Mouse (Mus musculus) adrenal gland, postnatal 4 days (tissue): ENCODE results near the gene Rasl10a. TPM values are rescaled to one million over a fixed set of nuclear protein-coding genes. Genes with fewer than 3 reads are reported as not detected.

Experiments used
- DNase-seq, 2 experiments: peaks; one replicate each; pipeline ENCODE4 v3.0.0; 2021 to 2022; ENCODE audit warnings: low spot score in 2 of 2, mixed read lengths in 2 of 2
- total RNA-seq, 2 experiments: library from RNA; stranded (reverse); gene quantifications; 2 replicates each; pipeline ENCODE4 v1.2.3; 2021

Rasl10a gene
- total RNA-seq, 2 experiments from 2014 or later: 0.65 to 1.2 TPM

DNA sequence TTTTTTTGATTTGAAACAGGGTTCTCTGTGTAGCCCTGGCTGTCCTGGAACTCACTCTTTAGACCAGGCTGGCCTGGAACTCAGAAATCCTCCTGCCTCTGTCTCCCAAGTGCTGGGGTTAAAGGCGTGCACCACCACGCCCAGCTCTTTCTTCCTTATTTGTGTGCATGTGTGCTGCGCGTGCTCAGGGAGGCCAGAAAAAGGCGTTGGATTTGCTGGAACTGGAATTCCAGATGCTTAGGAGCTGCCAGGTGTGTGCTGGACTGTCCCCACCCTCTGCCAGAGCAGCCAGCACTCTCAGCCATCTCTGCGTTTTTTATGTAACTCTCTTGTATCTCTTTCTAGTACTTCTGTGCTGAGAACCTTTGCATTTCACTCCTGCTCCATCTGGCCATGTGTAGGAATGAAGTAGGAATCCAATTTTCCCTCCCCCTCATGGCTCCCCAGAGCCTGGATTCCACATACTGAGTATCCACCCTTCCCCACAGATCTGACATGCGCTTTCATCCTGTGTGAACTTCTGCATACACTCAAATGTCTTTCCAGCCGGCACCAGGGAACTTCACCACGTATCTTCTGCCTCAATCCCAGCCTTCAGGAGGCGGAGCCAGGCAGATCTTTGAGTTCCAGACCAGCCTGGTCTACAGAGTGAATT lies 5.6 kb upstream of the Rasl10a start:
- no peak for DNase-seq

DNA sequence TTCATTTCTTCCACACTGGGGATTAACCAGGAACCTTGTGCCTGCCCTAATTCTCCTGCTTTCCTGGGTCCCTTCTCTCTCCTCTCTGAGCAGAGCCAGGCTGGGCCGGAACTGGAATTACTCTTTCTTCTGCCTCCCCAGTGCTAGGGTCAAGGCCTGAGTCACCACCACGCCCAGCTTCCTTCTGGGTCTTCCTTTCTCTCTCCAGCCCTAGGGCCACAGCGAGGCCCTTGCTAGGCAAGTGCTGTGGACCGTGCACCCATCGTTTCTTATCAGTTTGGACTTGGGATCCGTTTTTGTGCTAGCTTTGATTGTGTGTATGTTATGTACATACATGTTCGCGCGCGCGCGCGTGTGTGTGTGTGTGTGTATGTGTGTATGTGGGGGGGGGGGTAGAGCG lies 3.8 kb upstream of the Rasl10a start:
- DNase-seq: no peak

DNA sequence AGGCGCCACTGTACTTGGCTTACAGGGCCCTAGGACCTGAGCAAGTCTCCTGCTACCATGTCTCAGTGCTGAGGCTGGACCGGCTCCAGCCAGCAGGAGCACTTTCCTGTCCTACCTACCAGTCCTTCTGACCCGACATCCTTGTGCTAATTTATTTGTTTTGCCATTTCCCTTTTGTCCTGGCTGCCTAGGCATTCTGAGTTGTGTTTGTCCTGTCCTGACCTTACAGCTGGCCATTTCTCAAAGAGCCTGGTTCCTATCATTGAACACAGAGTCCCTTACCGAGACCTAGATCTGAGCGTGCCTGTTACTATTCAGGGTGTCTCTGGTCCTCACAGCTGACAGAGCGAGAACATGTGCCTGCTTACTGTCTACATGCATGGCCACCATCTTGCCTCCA lies 3.1 kb upstream of the Rasl10a start:
- DNase-seq: no peak

DNA sequence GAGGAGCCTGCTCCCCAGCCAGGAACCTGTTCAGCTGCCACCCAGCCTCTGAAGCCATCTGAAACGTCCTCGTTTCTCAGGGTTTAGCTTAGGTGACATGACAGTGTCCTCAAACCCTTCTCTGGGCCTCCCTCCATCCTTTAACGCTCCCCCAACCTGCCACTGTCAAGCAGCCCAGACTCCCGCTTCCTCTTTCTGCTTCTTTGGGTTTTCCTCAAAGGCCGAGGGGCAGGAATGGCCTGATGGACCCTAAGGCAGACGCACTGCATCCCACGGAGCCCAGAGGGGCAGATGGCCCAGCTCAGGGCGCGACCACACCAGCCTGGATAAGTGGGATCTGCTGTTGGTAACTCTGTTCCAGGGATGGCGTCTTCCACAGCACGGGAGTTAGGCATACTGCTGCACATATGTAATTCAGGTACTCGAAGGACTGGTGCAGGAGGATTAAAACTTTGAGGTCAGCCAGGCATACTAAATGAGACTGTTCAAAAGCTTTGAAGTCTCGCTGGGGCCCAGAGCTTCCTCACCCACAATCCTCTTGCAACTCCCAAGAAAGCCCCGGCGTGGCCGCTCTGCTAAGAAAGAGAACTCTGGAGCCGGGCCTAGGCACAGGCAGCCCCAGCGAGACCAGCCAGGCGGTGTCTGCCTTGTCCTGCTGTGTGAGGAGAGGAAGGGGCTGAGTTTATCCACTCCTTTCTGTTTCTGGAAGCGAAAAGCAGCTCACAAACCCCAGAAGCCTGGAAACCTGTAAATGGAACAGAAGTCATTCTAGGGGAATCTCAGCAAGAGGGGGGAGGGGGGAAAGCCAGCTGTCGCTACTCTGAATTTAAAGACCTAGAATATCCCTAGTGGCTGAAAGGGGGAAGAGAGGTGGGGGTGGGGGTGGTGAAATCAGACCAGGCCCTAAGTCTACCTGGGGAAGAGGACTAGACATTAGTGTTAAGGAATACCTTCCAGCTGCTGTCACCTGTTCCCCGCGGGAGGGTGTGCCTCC lies 1.7 kb upstream of the Rasl10a start:
- DNase-seq: no peak

- no peak for DNase-seq
These were observed 864 bp upstream of the Rasl10a start for GRCm38 (mm10) chr11:5057064-5057463.

- no peak for DNase-seq
These were observed 430 bp upstream of the Rasl10a start for GRCm38 (mm10) chr11:5057541-5057855.

- no peak for DNase-seq
These were observed 855 bp downstream of the Rasl10a start for GRCm38 (mm10) chr11:5058783-5059182.

- no peak for DNase-seq
These were observed 1.3 kb downstream of the Rasl10a start for GRCm38 (mm10) chr11:5059230-5059629.

- no peak for DNase-seq
These were observed 1.8 kb downstream of the Rasl10a start for GRCm38 (mm10) chr11:5059704-5060156.

DNA sequence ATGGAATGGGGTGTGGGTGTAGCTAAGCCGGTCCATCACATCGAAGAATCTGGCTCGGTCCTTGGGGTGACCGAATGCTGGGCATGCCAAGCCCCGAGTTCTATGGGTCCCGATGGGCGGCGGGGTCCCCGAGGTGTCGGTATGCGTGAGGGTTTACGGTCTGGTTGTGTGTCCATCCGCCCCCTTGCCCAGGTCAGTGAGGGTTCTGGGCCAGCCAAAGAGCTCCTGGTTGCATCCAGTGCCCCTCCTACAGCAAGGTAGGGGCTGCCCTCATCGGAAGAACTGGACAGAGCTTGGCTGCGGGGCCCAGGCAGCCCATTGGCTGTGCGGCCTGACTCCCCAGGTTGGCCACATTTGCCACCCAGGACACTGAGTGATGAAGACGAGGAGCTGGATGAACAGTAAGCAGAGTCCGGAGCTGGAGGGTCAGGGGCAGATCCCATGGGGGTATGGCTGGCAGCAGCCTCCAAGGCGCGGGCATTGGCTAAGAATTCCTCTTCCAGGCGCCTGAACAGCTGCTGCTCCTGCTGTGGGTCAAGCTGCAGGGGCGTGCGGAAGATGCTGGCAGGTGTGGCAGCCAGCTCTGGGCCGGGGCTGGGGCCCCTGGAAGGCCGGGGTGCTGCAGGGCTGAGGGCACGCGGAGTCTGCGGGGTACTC lies 3.0 kb downstream of the Rasl10a start:
- DNase-seq: no peak

- DNase-seq: peak; percentile 87 to 92
These were observed 3.6 kb downstream of the Rasl10a start for GRCm38 (mm10) chr11:5061413-5062139.

DNA sequence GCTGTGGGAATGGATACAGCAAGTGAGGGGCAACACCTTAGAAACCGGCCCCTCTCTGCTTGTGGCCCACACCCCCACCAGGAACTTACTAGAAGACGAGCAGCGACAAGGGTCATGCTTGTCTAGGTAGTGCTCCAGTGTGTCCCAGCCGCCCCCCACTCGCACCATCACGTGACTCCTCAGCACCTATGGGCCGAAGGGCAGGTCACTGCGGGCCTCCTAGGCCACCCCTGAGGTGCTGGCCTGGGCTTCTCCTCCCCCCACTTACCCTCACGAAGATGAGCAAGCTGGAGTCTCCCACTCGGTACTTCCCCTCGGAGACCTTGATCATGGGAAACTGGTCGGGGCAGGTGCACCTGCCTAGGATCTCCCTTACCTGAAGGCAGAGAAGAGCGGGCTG lies 4.4 kb downstream of the Rasl10a start:
- DNase-seq: no peak

DNA sequence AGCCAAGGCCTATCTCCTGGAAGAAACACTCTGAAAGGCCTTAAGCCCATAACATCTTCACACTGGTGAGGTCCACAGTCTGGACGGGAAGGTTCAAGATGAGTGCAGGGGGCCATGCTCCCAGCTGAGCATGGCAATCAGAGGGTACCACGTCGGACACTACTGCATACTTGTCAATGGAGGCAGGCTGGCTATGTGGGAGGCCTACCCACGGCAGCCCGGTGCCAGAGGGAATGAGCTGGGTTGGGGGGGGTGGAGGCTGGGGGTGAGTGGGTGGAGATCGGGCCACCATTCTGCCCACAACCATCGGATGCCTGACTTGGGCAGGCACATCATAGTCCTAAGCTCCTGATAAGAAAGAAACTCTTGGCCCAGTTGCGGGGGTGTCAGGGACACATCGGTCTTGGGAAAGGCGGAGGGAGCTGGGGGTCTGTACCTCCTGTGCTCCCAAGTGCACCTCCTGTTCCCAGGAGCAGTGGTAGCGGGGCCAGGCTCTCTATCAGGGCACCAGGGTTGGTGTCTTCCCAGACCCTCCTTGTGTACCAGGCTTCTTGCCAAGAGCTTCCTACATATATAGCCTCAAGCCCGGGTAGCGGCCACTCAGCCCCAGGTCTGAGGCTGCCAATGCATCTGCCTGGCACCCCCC lies 5.1 kb downstream of the Rasl10a start:
- DNase-seq: no peak

- DNase-seq: no peak
These were observed 5.8 kb downstream of the Rasl10a start for GRCm38 (mm10) chr11:5063561-5064281.

DNA sequence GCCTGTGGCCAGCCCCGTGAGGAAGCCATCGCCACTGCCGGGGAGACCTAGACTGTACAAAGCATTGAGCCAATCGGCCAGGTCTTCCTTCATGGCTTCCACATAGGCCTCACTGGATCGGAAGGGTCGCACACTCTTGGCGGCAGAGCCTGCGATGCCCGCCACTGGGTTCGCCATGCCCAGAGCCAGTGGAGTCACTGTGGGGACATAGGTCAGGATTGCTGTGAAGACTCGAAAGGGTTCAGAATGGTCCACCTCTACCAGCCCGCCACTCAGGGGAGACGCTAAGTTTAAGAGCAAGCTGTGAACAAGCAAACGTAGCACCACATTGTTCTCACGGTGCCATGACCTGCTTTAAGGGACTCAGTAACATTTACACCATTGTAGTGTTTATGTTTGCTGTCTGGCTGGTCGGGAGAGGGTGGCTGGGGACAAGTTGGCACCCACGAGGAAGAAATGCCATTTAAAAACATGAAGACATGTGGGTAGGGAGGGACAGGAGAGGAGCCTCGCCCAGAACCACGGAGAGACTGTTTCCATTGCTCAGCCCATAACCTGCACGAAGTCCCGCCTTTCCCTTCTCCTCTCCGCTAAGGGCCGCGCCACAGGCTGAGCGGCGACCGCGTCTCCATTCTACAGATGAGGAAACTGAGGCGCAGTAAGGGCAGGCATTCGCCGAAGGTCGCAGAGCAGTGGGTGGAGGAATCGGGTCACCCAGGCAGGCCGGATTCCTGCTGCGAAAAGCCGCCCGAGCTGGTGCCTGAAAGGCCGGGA lies 6.5 kb downstream of the Rasl10a start:
- DNase-seq: no peak

DNA sequence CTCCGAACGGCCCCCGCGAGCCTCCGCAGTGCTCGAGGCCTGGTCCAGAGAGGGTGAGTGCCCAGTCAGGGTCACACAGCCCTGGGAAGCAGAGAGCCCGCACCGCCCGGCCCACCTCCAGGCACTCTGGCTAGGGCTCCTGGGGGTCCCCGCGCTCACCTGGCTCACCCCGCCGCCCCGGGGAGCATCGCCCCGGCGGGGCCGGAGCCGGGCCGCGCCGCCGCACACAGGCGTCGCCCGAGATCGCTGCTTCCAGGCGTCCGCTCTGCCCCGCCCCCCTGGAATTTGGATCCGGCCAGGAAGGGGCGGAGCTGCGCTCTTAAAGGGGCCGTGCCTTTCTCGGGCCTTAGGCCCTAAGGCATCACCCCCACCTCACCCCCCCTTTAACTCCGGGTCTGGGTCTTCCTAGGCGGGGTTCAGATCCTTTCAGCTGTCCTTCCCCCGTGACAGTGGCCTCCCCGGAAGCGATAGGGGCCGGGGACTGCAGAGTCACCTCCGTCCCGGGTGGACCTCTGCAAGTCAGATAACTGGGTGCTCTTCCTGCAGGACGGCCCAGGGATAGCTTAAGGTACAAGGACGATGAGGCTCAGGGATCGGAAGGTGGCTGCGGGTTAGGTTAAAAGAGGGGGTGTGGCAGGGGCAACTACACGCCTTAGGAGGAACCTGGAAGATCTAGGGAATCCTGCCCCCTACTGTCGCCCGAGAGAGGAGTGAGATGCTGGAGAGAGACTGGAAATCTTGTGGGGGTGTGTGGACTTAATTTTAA lies 7.3 kb downstream of the Rasl10a start, which contains the start of gene Gas2l1:
TSS of gene Gas2l1 (minus strand) at position 272 of the 766 bp plus-strand sequence.
- peak; percentile 66 to 80 for DNase-seq

GRCm38 (mm10) chr11:5067063-5067462 lies 9.1 kb downstream of the Rasl10a start:
- no peak for DNase-seq
